Mouse (Mus musculus): Measurements from ENCODE around the gene B4galt2. TPM values are rescaled to one million over a fixed set of nuclear protein-coding genes. Genes with fewer than 3 reads are reported as not detected.

Gene B4galt2
- total RNA-seq, 2 experiments from 2014 or later, result 165 to 170 TPM

DNA sequence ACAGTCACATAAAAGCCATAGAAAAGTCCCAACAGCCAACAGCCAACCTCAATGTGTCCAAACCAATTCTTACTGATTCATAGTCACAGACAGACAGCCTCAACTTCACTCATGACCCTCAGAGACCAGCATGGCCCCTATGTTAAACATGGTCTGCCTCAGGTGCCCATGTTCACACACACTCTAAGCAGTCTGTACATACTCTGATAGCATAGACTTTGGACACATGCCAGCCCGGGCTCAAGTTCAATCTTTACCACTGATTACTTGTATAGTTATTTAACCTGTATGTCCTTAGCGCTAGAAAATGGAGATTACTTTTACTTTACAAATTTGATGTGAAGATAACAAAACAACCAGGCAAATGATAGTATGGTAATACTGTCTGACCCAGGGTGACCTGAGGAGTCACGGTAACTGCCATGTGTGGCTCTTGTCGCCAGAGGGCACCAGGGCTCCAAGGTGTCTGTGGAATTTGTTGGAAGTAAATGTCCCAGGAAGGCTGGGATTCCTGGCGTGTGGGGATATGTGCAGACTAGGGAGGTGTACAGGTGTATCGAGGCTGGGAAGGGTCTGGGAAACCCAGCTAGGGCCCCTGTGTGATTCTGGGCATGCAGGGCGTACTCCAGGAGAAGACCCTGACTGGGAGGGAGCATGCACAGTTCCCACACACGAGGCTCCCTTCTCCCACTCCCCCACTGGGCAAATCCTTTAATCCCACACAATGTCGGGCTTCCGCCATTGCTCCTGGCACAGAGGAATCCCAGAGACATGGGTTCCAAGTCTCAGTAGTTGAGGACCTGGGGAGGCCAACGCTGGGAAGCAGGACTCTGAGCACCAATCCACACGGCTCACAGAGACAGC lies 53.8 kb downstream of the B4galt2 start:
- intact Hi-C loops (cut with DNase I), result loop anchor here (5.0 kb wide), 3 partner anchors 38 to 253 kb away; partner anchors contain the start of gene B4galt2
- peak in 1 of 2 experiments; percentile 63 for DNase-seq (ENCODE audit: extremely low spot score in 1 of 2, low spot score in 2 of 2)

DNA sequence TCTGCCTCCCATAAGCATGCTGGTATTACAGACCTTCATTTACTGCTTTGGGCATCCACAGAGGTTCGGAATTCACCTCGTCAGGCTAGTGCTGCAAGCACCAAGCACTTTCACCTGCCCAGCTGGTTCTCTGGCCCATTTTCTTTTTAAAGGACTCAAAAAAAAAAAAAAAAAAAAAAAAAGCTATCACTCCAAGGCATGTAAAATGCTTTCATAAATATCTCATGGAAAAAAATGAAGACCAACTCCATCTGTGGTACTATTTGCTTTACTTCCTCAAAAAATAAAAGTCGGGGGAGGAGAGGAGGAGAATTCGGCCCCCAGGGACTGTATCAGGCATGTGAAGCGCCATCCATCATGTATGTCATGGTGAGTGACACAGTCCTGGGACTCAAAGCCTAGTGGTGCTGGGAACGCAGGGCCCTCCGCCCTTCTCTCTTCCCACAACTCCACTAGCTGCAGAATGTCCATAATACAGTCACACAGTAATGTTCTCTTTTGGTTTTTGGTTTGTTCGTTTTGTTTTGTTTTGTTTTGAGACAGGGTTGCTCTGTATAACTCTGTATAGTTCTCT lies 54.6 kb downstream of the B4galt2 start:
- intact Hi-C loops (cut with DNase I), result no loop called here
- no peak for DNase-seq (ENCODE audit: extremely low spot score in 1 of 2, low spot score in 2 of 2)

Other genes starting within 250 kb of the B4galt2 start
- 10 to 100 TPM; 37.6 to 42.2 TPM for gene Dmap1, start 201.2 kb downstream of the B4galt2 start, total RNA-seq (2021)
- gene Gm12845, start 159.1 kb downstream of the B4galt2 start, total RNA-seq (2021), result not detected
- not detected for gene Klf17, start 117.8 kb downstream of the B4galt2 start, total RNA-seq (2021)
- gene Slc6a9, start 49.0 kb downstream of the B4galt2 start, total RNA-seq (2021), result 10 to 100 TPM; 40.6 to 44.6 TPM
- gene Ccdc24, start 10.9 kb downstream of the B4galt2 start, total RNA-seq (2021), result 1 to 10 TPM; 3.1 to 3.3 TPM
- 100 to 1,000 TPM; 464 to 465 TPM for gene Atp6v0b, start 3.8 kb upstream of the B4galt2 start, total RNA-seq (2021)
- gene Dph2, start 8.5 kb upstream of the B4galt2 start, total RNA-seq (2021), result 10 to 100 TPM in 1 of 2 experiments, 1 to 10 TPM in 1; 8.0 to 10.1 TPM
- 100 to 1,000 TPM; 115 to 121 TPM for gene Ipo13, start 31.5 kb upstream of the B4galt2 start, total RNA-seq (2021)
- gene Artn, start 46.3 kb upstream of the B4galt2 start, total RNA-seq (2021), result 1 to 10 TPM; 2.0 to 2.1 TPM

Data from left cerebral cortex, postnatal 10 days (tissue).